Mouse (Mus musculus) ovary, adult 18-20 months (tissue): Measurements from ENCODE around the gene Ppp1r21.
A peak's percentile ranks its signal among the peaks of the same experiment; 100 is the strongest.

Experiments used
- DNase-seq: peaks from one replicate; pipeline ENCODE4 v3.0.0; 2022; ENCODE audit warnings: low spot score, mixed read lengths

Gene Ppp1r21

GRCm38 (mm10) chr17:88529519-88530235 lies at the start of gene Ppp1r21:
Ppp1r21 (plus strand) TSS chr17:88530118.
- peak; percentile 96 for DNase-seq

GRCm38 (mm10) chr17:88480369-88480768 lies 49.5 kb upstream of the Ppp1r21 start:
- DNase-seq: no peak

GRCm38 (mm10) chr17:88481062-88481461 lies 48.9 kb upstream of the Ppp1r21 start:
- no peak for DNase-seq

GRCm38 (mm10) chr17:88481587-88481986 lies 48.3 kb upstream of the Ppp1r21 start:
- no peak for DNase-seq

- no peak for DNase-seq
Measured at GRCm38 (mm10) chr17:88484539-88484938, 45.4 kb upstream of the Ppp1r21 start.

- DNase-seq: no peak
Measured at GRCm38 (mm10) chr17:88484951-88485350, 45.0 kb upstream of the Ppp1r21 start.

- DNase-seq: no peak
Measured at GRCm38 (mm10) chr17:88490546-88490945, 39.4 kb upstream of the Ppp1r21 start.

GRCm38 (mm10) chr17:88491366-88492106 lies 38.4 kb upstream of the Ppp1r21 start:
- DNase-seq: no peak

- DNase-seq: no peak
Measured at GRCm38 (mm10) chr17:88492107-88492460, 37.8 kb upstream of the Ppp1r21 start.

GRCm38 (mm10) chr17:88493551-88493950 lies 36.4 kb upstream of the Ppp1r21 start:
- DNase-seq: no peak

- DNase-seq: no peak
Measured at GRCm38 (mm10) chr17:88494121-88494771, 35.7 kb upstream of the Ppp1r21 start.

- DNase-seq: no peak
Measured at GRCm38 (mm10) chr17:88494772-88495132, 35.2 kb upstream of the Ppp1r21 start.

- DNase-seq: no peak
Measured at GRCm38 (mm10) chr17:88498090-88498682, 31.7 kb upstream of the Ppp1r21 start.

GRCm38 (mm10) chr17:88504056-88504455 lies 25.9 kb upstream of the Ppp1r21 start:
- DNase-seq: no peak

GRCm38 (mm10) chr17:88505275-88505723 lies 24.6 kb upstream of the Ppp1r21 start:
- no peak for DNase-seq

GRCm38 (mm10) chr17:88505941-88506340 lies 24.0 kb upstream of the Ppp1r21 start:
- DNase-seq: no peak

- no peak for DNase-seq
Measured at GRCm38 (mm10) chr17:88507376-88507775, 22.5 kb upstream of the Ppp1r21 start.

GRCm38 (mm10) chr17:88508846-88509508 lies 20.9 kb upstream of the Ppp1r21 start:
- peak; percentile 62 for DNase-seq

- no peak for DNase-seq
Measured at GRCm38 (mm10) chr17:88509999-88510398, 19.9 kb upstream of the Ppp1r21 start.

- peak; percentile 49 for DNase-seq
Measured at GRCm38 (mm10) chr17:88511095-88511551, 18.8 kb upstream of the Ppp1r21 start.

- DNase-seq: no peak
Measured at GRCm38 (mm10) chr17:88516477-88516876, 13.4 kb upstream of the Ppp1r21 start.

GRCm38 (mm10) chr17:88527781-88528180 lies 2.1 kb upstream of the Ppp1r21 start:
- no peak for DNase-seq
